Mouse (Mus musculus) stomach, postnatal 0 days (tissue): ENCODE measurements around the gene Ube2e2.

Source experiments
- CTCF ChIP-seq: IDR thresholded peaks from 2 replicates; pipeline ENCODE4 v1.5.1; 2016; ENCODE audit warnings: antibody characterized with exemption, low read depth, mild to moderate bottlenecking, moderate library complexity
- EP300 ChIP-seq: optimal IDR thresholded peaks from 2 replicates; pipeline ENCODE3; 2016; ENCODE audit warnings: antibody characterized with exemption

DNA sequence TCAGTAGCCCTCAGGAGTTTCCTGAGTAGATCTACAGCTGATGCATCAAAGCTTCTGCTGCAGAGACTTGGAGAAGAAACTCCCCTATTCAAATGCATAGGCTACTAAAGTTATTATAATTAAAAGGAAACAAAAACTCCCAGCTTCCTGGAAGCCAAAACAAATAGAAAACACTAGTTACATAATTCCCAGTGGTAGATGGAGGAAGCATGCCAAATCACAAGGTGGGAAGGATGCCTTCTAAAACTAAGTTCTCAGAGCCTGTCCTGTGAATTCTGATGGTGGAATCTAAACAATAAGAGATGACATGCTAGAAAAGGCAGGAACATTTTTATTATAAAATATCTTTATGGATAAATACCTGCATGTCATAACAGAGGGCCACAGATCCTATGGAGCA, 67.3 kb downstream of the Ube2e2 start:
- TF ChIP-seq CTCF = no peak
- TF ChIP-seq EP300 = no peak
